Mouse (Mus musculus) ES-E14 (cell line): Measurements from ENCODE around the gene Pnn. TPM values are rescaled to one million over a fixed set of nuclear protein-coding genes. Genes with fewer than 3 reads are reported as not detected.
A peak's percentile ranks its signal among the peaks of the same experiment; 100 is the strongest.
"Not testable (repeated sequence)": the region's sequence is repeated elsewhere in the genome, so short reads cannot be mapped to it uniquely, and the experiment has no call there.

Experiments
- DNase-seq: peaks from one replicate; pipeline ENCODE4 v3.0.0-alpha.2; 2013; ENCODE audit warnings: low read depth, low spot score
- H3K27ac ChIP-seq: 2 replicates; pipeline ENCODE4 v1.5.1; 2012; ENCODE audit warnings: low read depth, mild to moderate bottlenecking, low read length, moderate library complexity, mixed read lengths; ENCODE audit not compliant: poor library complexity, insufficient read depth, severe bottlenecking
- H3K36me3 ChIP-seq: 2 replicates; pipeline ENCODE4 v1.6.1; 2012; ENCODE audit warnings: mild to moderate bottlenecking, low read length, moderate library complexity, mixed read lengths; ENCODE audit not compliant: control insufficient read depth, poor library complexity, insufficient read depth, severe bottlenecking
- H3K4me1 ChIP-seq, 2 experiments: fragments of 150-350 bp in 1 of 2; sonication (generic) in 1 of 2; 2 replicates each; pipeline ENCODE4 v1.6.1; 2012; ENCODE audit warnings: low read length in 2 of 2, mild to moderate bottlenecking in 1 of 2, mixed read lengths in 1 of 2; ENCODE audit not compliant: control insufficient read depth in 2 of 2, insufficient read depth in 2 of 2, poor library complexity in 1 of 2
- H3K4me3 ChIP-seq, 2 experiments: fragments of 150-350 bp in 1 of 2; sonication (generic) in 1 of 2; 2 replicates each; pipeline ENCODE4 v1.5.1; 2012; ENCODE audit warnings: low read length in 2 of 2, low read depth in 1 of 2, mild to moderate bottlenecking in 1 of 2, mixed read lengths in 1 of 2; ENCODE audit not compliant: insufficient read depth in 1 of 2, poor library complexity in 1 of 2, severe bottlenecking in 1 of 2
- H3K9ac ChIP-seq: 2 replicates; pipeline ENCODE4 v1.6.1; 2012; ENCODE audit warnings: low read depth, mild to moderate bottlenecking, low read length, mixed read lengths; ENCODE audit not compliant: poor library complexity, insufficient read depth, severe bottlenecking
- H3K9me3 ChIP-seq: fragments of 150-350 bp; sonication (generic); 2 replicates; pipeline ENCODE4 v1.6.1; 2012; ENCODE audit warnings: low read depth, mild to moderate bottlenecking, low read length; ENCODE audit not compliant: control insufficient read depth, insufficient read depth
- CHD2 ChIP-seq: IDR thresholded peaks from 2 replicates; pipeline ENCODE4 v1.6.1; 2014; ENCODE audit warnings: mild to moderate bottlenecking, low read depth, low read length, inconsistent platforms
- HCFC1 ChIP-seq: IDR thresholded peaks from 2 replicates; pipeline ENCODE4 v1.6.1; 2012; ENCODE audit warnings: low read length, inconsistent platforms, borderline replicate concordance; ENCODE audit not compliant: insufficient read depth
- MAFK ChIP-seq: IDR thresholded peaks from 2 replicates; pipeline ENCODE4 v1.6.1; 2014; ENCODE audit warnings: mild to moderate bottlenecking, low read depth, low read length, inconsistent platforms; ENCODE audit not compliant: insufficient read depth
- ZC3H11A ChIP-seq: IDR thresholded peaks from 2 replicates; pipeline ENCODE4 v1.6.1; 2012; ENCODE audit warnings: low read depth, mild to moderate bottlenecking, inconsistent platforms, low read length, borderline replicate concordance
- ZNF384 ChIP-seq: IDR thresholded peaks from 2 replicates; pipeline ENCODE4 v1.6.1; 2012; ENCODE audit warnings: low read depth, low read length, inconsistent platforms
- in situ Hi-C, 2 experiments: fragments of 600-800 bp; cut with MboI; formaldehyde crosslinking; loops; one replicate each; pipeline ENCODE4 v1.15.1; 2025; ENCODE audit warnings: low sequenced_read_pairs in 2 of 2, inconsistent platforms in 1 of 2; ENCODE audit not compliant: unreplicated experiment in 2 of 2
- total RNA-seq: library from RNA; depleted of rRNA; stranded (reverse); fragments of 300-350 nt; gene quantifications from 2 replicates; pipeline ENCODE4 v1.2.3, GENCODE M21; 2012

Gene Pnn
- total RNA-seq, 1 experiment = 54.1 TPM

DNA sequence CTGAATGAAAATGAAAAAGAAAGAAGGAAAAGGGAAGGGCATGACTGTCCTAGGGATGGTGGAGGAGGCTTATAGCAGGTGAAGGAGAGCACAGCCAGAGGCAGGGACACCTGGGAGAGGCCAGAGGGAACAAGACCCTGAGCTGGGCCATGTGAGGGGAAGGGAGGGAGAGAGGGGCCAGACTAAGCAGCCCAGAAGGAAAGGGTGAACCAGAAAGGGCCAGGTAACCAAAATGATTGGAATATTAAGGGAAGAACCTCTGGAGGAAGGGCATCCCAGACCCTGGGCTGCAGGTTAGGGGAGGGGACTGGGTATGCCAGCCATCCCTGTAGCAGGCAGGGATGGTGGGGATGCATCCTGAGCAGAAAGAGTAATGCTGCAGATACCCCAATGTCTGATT, 12.7 kb upstream of the Pnn start:
- H3K4me3 ChIP-seq = no peak overlapping the region
- in situ Hi-C loops = no loop called here
- H3K27ac ChIP-seq = no peak overlapping the region
- H3K4me1 ChIP-seq = peaks cover 0 to 3% of the 10 kb centered on the region in 2 experiments; a peak in 1 of 4 replicates
- DNase-seq = no peak
- no peaks in the 10 kb centered on the region for H3K9me3 ChIP-seq
- no peak for TF ChIP-seq MAFK
- TF ChIP-seq ZNF384 = no peak
- TF ChIP-seq HCFC1 = no peak
- TF ChIP-seq CHD2 = no peak
- no peak for TF ChIP-seq ZC3H11A
- no peak overlapping the region for H3K9ac ChIP-seq
- peaks cover 12% of the 10 kb centered on the region; the same call in 1 of the 2 replicates for H3K36me3 ChIP-seq

DNA sequence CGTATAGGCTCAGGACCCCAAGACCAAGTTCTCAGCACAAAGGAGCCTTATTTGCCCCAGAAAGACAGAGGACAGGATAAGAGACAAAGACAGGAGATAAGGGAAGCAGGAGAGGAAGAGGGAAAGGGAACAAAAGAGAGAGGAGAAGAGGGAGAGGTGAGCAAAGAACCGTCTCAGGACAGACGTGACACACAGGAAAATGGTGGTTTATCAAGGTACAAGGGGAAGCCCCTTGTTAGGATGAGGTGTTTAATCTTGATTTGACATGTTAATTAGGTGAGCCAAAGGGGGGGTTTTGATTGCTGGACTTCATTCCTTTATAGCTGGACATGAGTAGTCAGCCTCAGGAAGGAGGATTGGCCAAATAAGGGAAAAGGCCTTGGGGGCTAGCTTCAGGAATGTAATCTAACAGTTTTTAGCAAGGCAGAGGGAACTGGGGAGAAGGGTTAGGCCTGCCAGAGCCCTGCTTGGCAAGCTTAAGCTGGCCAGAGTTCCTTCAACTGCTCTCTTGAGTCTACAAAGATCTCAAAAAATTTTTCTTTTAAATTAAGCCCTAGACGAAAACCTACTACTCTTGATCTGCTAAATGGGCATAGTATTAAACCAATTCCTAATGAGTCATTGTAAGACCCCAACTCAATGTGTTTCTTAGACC, 11.4 kb upstream of the Pnn start:
- Histone ChIP-seq H3K9ac (no peak overlapping the region), H3K36me3 (peaks cover 14% of the 10 kb centered on the region; the same call in 1 of the 2 replicates)
- in situ Hi-C loops = no loop called here

DNA sequence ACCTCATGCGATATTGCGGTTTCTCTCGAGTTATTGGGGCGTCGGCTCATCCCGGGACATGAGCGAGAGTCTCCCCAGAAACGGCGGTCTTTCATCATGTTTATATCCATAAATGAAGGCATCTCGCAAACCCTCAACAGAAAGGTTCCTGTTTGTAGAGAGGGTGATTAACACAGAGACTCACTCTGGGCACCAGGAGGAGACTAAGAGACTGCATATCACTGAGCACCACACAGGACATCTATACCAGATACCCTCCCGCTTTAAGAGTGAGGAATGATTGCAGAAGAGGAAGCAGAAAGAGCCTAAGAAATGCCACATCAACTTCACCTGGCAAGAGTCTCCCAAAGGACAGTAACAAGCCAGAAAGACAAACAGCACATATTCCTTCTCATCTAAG, 10.5 kb upstream of the Pnn start:
- no peak for DNase-seq
- peaks cover 2 to 3% of the 10 kb centered on the region in 2 experiments; a peak in 3 of 4 replicates for H3K4me1 ChIP-seq
- H3K9ac ChIP-seq = no peak overlapping the region
- peaks cover 14% of the 10 kb centered on the region; the same call in 1 of the 2 replicates for H3K36me3 ChIP-seq
- in situ Hi-C loops = no loop called here
- no peak overlapping the region for H3K27ac ChIP-seq
- H3K4me3 ChIP-seq = no peak overlapping the region
- H3K9me3 ChIP-seq = no peaks in the 10 kb centered on the region
- TF ChIP-seq ZC3H11A (no peak), ZNF384 (no peak), HCFC1 (no peak), CHD2 (no peak), MAFK (no peak)

More for the DNA sequence above, 11.4 kb upstream of the Pnn start:
- TF ChIP-seq MAFK (no peak), ZC3H11A (no peak), HCFC1 (no peak), ZNF384 (no peak), CHD2 (no peak)
- DNase-seq = no peak
- Histone ChIP-seq H3K9me3 (no peaks in the 10 kb centered on the region), H3K4me1 (peaks cover 0 to 3% of the 10 kb centered on the region in 2 experiments; a peak in 2 of 4 replicates), H3K4me3 (no peak overlapping the region), H3K27ac (no peak overlapping the region)

DNA sequence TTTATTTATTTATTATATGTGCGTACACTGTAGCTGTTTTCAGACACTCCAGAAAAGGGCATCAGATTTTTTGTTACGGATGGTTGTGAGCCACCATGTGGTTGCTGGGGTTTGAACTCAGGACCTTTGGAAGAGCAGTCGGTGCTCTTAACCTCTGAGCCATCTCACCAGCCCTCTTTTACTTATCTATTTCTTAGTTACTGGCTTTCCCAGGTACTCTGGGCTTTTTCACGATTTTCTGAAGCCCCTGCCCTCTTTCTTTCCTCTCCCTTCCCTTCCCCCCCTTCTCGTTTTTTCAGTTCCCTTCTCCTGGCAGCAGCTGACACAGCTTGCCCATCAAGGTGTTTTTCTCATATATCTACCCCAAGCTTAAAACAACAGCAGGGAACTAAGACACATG, 8.4 kb upstream of the Pnn start:
- H3K9ac ChIP-seq, in situ Hi-C loops, H3K27ac ChIP-seq, H3K9me3 ChIP-seq, H3K4me1 ChIP-seq, DNase-seq, H3K4me3 ChIP-seq: not testable (repeated sequence)
- H3K36me3 ChIP-seq = peaks cover 10% of the 10 kb centered on the region; the same call in 1 of the 2 replicates

DNA sequence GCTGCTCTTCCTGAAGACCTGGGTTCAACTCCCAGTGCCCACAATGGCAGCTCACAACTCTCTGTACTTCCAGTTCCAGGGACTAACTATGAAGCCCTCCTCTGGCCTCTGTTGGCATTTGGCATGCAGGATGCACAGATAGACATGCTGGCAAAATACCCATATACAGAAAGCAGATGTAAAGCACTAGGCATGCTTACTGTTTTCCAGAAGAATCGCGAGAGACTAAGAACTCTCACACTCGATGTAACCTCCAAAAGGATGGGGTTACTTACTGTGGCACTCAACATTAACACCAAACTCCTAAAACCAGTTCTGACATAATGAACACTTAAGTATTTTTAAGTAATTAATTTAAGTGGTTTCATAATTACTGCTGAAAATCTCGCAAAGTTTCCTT, 6.4 kb upstream of the Pnn start:
- TF ChIP-seq MAFK = no peak
- no peak for TF ChIP-seq HCFC1
- TF ChIP-seq ZNF384 = no peak
- H3K9ac ChIP-seq = peak overlapping the region; percentile 92
- H3K4me3 ChIP-seq = peak overlapping the region; percentile 91 to 96
- no peak overlapping the region for H3K27ac ChIP-seq
- H3K9me3 ChIP-seq = no peaks in the 10 kb centered on the region
- no peak for DNase-seq
- peaks cover 0 to 2% of the 10 kb centered on the region in 2 experiments; a peak in 3 of 4 replicates for H3K4me1 ChIP-seq
- in situ Hi-C loops = no loop called here
- H3K36me3 ChIP-seq = peaks cover 4% of the 10 kb centered on the region; the same call in 1 of the 2 replicates
